Mouse (Mus musculus): ENCODE measurements around the gene Cdh3. TPM values are rescaled to one million over a fixed set of nuclear protein-coding genes. Genes with fewer than 3 reads are reported as not detected.

Cdh3 gene
- total RNA-seq, 2 experiments from 2014 or later, result 0.07 to 0.35 TPM

DNA sequence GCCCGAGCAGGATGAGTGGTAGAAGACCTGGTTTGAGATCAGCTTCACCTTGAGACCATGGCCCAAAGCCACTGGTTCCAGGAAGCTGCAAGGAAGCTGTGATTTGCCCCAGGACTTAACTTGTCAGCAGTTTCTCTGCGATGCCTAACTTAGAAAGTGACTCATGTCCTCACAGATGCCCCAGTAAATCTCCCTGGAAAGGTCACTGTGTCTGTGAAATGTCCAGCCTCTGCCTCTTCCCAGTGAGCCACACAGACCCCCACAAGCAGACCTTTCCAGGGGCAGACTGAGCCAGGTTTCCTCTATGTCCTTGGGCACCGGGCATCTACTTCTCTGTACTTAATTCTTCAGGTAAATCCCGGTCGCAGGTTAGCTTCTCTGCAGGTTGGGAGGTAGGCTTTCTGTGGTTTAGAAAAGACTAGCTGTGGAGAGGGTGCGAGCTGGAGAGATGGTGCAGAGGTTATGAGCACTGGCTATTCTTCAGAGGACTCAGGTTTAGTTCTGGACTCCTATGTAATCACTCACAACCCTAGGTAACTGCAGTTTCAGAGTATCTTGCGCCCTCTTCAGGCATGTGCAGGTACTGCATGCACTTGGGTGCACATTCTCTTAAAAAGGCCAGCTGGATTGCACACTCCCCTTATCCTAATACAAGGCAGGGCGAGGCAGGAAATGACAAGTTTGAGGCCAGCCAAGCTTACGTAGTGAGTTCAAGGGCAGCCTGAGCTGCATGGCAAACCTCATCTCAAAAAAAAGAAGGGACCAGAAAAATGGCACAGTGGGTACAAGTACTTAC lies 16.7 kb downstream of the Cdh3 start:
- no peak for DNase-seq

DNA sequence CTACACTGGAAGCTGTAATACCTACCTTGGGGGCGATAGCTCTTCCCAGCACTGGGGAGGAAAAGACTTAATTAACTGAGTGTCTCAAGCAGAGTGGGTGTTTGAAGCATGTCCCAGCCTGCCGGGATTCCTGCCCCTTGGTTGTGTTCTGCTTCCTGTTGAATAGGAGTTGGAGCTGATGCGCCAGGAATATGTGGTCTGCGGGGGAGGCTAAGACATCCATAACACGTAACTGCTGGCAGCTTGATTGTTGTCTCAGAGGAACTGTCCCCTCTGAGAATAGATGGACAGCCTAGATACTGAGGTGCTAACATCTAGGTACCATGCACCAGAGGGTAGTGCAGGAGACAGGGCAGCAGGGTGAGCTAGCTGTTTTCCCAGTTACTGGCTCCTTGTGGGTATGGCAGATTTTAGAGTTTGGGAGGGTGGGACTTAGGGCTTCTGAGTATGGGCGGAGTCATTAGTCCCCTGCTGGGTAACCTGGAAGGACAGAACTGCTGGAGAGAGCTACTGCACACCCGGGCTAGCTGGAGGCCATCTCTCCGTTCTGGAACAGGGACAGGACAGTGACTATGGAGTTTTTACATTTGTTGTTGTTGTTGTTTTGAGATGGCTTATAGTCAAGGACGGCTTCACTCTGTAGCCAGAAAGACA lies 18.0 kb downstream of the Cdh3 start:
- DNase-seq, result no peak

GRCm38 (mm10) chr8:106529885-106530482 lies 19.3 kb downstream of the Cdh3 start:
- DNase-seq, result no peak

GRCm38 (mm10) chr8:106530566-106530965 lies 19.9 kb downstream of the Cdh3 start:
- no peak for DNase-seq

DNA sequence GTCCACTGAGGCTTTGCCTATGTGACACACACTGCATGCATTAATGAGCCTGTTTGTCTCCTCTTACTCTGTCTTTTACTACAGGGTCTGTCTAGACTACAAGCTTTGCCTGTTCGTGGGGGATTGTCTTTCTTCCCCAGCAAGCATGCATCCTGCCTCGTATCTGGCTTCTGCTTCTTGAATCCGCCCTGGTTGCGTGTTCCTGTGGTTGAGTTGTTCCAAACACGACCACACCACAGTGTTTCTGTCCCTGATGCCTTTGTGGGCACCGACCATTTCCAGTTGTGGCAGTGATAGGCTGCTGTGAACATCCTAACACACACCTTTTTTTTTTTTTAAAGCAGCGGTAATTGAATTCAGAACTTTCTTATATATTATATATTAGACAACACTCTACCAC lies 23.0 kb downstream of the Cdh3 start:
- no peak for DNase-seq

- DNase-seq, result peak in 1 of 2 experiments; percentile 18
Measured at GRCm38 (mm10) chr8:106534449-106534848, 23.8 kb downstream of the Cdh3 start.

DNA sequence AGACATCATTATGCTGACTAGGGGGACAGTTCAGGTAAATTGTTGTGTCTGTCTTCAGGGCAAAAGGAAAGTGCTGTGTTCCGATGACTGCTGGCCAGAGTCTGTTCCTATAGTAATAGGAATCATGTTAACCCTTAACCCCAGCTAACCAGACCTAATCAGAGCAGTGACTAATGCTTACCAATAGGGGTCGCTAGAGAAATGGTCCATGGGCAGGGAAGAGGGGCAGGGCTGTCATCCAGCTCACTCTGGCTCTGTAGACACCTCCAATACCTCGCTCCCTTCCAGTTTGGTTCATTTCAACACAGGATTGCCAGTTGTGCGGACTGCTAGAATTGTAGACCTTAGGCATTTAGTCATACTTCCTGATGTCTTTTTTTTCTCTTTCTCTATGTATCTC lies 24.8 kb downstream of the Cdh3 start:
- no peak for DNase-seq

GRCm38 (mm10) chr8:106539193-106539592 lies 28.5 kb downstream of the Cdh3 start:
- no peak for DNase-seq

DNA sequence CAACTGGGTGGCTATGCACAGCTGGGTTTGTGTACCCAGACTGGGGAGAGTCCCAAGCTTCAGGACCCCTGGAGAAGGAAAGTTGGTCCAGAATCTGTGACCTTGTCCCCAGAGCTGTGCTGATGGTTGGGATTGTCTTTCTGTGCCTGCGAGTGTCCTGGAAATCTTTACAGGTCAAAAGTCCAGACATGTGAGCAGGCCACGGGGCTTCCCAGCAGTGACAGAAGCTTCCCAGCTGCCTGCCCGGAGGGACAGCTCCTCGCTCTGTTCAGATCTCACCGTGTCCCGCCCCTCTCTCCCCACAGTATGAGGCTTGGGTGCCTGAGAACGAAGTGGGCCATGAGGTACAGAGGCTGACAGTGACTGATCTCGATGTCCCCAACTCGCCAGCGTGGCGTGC lies 30.3 kb downstream of the Cdh3 start:
- DNase-seq, result no peak

GRCm38 (mm10) chr8:106543043-106543442 lies 32.4 kb downstream of the Cdh3 start:
- no peak for DNase-seq

GRCm38 (mm10) chr8:106545149-106545548 lies 34.5 kb downstream of the Cdh3 start:
- no peak for DNase-seq

- DNase-seq, result no peak
Measured at GRCm38 (mm10) chr8:106546746-106547145, 36.1 kb downstream of the Cdh3 start.

DNA sequence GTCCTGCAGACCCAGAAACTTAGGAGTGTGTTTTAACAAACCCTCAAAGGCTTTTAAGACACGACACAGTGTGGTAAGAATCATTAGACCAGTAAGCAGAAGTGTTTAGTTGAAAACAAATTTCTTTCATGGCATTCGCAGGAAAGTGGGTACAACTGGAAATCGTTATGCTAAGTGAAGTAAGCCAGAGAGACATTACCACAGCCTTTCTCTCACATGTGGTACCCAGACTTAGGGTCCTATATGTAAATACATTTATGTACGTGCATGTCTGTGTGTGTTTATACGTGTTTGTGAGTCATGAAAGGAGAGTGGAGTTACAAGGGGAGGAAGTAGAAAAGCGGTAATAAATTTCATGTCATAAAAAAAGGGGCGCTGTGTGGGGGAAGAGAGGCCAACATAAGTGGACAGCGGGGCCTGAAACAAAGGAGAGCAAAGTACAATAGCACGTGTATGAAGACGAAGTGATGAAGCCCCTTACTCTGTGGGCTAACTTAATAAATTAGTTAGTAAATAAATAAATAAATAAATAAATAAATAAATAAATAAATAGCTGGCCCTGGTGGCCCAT lies 37.8 kb downstream of the Cdh3 start:
- DNase-seq, result no peak

DNA sequence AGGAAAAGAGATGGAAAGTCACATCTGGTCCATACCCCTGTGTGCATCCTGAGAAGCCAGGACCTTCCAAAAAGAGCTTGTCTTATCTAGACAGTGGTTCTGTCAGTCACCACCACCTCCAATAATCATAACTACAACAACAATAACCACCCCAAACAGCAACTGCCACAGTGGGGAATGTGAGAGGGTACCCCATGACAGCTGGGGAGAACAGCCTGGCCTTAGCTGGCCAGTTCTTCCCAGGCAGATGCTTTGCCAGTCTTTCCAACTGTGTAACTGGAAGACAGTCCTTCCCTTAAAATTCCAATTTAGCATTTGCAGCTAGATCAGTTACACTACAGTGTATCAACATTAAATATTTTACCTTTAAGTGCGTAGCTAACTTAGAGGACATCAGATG lies 40.2 kb downstream of the Cdh3 start:
- no peak for DNase-seq

GRCm38 (mm10) chr8:106554011-106554410 lies 43.3 kb downstream of the Cdh3 start:
- no peak for DNase-seq

GRCm38 (mm10) chr8:106556068-106556645 lies 45.5 kb downstream of the Cdh3 start:
- no peak for DNase-seq

DNA sequence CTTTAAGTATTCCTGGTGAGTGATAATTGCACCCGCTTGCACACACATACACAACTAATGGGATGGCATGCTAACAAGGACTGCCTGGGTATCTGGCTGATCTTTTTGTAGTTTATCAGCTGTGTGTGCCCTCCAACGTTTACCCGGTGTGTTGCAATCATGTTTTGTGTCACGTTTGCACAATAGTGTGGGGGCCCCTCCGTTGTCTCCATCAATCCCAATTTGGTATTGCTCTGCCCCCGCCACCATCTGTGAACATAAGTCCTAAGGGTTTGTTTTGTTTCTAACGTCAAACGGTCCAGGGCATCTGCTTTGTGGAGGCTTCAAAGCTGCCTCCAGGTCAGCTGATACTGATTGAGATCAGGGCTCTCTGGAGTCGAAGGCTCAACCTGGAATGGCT lies 49.2 kb downstream of the Cdh3 start:
- DNase-seq, result peak; percentile 27 to 35

GRCm38 (mm10) chr8:106561097-106561865 lies 50.6 kb downstream of the Cdh3 start:
- DNase-seq, result peak; percentile 23 to 31

GRCm38 (mm10) chr8:106563691-106564182 lies 53.0 kb downstream of the Cdh3 start:
- DNase-seq, result no peak

DNA sequence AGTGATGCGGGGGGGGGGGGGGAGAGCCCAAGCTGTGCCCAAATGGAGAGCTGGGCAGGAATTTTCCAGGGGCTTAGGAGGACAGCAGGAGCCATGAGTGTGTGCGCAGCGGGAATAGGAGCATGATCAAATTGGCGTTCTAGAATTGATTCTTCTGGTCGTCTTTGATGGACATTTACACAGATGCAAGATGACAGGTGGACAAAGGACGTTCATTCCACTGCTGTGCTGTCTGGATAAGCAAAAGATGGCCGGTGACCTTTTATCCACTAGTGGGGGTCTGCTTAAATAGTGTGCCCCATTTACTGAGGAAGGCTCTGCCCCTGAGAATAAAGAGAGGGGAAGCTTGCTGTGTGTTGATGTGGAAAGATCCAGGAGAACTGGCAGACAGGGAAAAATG lies 58.3 kb downstream of the Cdh3 start:
- DNase-seq, result no peak

DNA sequence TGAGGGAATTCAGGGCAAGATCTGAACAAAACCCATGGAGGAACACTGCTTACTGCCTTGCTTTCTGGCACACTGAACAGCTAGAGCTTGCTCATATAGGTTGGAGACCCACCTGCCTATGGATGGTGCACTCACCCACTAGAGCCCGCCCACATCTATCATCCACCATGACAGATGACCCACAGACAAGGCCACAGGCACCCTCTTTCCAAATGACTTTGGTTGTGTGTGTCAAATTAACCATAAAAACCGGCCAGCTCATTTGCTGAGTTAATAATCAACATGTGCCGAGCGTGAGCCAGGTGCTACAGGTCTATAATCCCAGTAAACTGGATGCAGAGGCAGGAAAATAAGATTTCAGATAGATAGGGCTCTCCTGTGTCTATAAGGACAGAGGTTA lies 59.7 kb downstream of the Cdh3 start:
- DNase-seq, result no peak
